Mouse (Mus musculus) CD4-positive naive resting alpha-beta T cell, adult 57 days (primary cell): ENCODE measurements around the gene Ctla4. TPM values are rescaled to one million over a fixed set of nuclear protein-coding genes. Genes with fewer than 3 reads are reported as not detected.

Experiments
- total RNA-seq: library from RNA; stranded (reverse); gene quantifications from one replicate; pipeline ENCODE4 v1.2.4, GENCODE M21; 2023

Ctla4 gene
- total RNA-seq = 67.7 TPM

GRCm38 (mm10) chr1:60886981-60887380, at the start of gene Ctla4:
Ctla4 (plus strand) TSS chr1:60887000.

Other genes starting within 250 kb of the Ctla4 start
- 524 TPM for gene Cd28, start 170.2 kb upstream of the Ctla4 start, total RNA-seq
- 44.6 TPM for gene Icos, start 90.9 kb downstream of the Ctla4 start, total RNA-seq